Mouse (Mus musculus) midbrain, postnatal 0 days (tissue): ENCODE measurements around the gene Prox1. TPM values are rescaled to one million over a fixed set of nuclear protein-coding genes. Genes with fewer than 3 reads are reported as not detected.

Source experiments
- ATAC-seq: fragments of 200-750 bp; cut with Nextera tagmentation; 2 replicates; pipeline ENCODE4 v1.8.0; 2017; ENCODE audit warnings: moderate number of reproducible peaks, mild to moderate bottlenecking, moderate TSS enrichment, moderate library complexity; ENCODE audit not compliant: low FRiP score
- DNase-seq: peaks from one replicate; pipeline ENCODE4 v3.0.0-alpha.2; 2015; ENCODE audit warnings: low spot score
- H3K27ac ChIP-seq: fragments of 300-500 bp; sonication (generic); 2 replicates; pipeline ENCODE4 v1.5.1; 2014; ENCODE audit warnings: low read depth, mild to moderate bottlenecking, low read length, mixed read lengths
- H3K27me3 ChIP-seq: fragments of 300-500 bp; sonication (generic); 2 replicates; pipeline ENCODE4 v1.6.1; 2014; ENCODE audit warnings: low read length, control low read depth, mixed read lengths; ENCODE audit not compliant: insufficient read depth
- H3K36me3 ChIP-seq: fragments of 300-500 bp; sonication (generic); 2 replicates; pipeline ENCODE4 v1.6.1; 2014; ENCODE audit warnings: low read length, control low read depth, mixed read lengths; ENCODE audit not compliant: insufficient read depth
- H3K4me1 ChIP-seq: fragments of 300-500 bp; sonication (generic); 2 replicates; pipeline ENCODE4 v1.6.1; 2014; ENCODE audit warnings: mild to moderate bottlenecking, control low read depth, antibody characterized with exemption, low read length, mixed read lengths; ENCODE audit not compliant: insufficient read depth
- H3K4me2 ChIP-seq: fragments of 300-500 bp; sonication (generic); 2 replicates; pipeline ENCODE4 v1.6.1; 2014; ENCODE audit warnings: low read depth, mild to moderate bottlenecking, low read length, mixed read lengths; ENCODE audit not compliant: poor library complexity, severe bottlenecking
- H3K4me3 ChIP-seq: fragments of 300-500 bp; sonication (generic); 2 replicates; pipeline ENCODE4 v1.5.1; 2014; ENCODE audit warnings: low read depth, mild to moderate bottlenecking, low read length, moderate library complexity
- H3K9ac ChIP-seq: fragments of 300-500 bp; sonication (generic); replicated peaks from 2 replicates; pipeline ENCODE4 v1.6.1; 2014; ENCODE audit warnings: mild to moderate bottlenecking, low read length, moderate library complexity, mixed read lengths; ENCODE audit not compliant: poor library complexity, severe bottlenecking
- H3K9me3 ChIP-seq: fragments of 300-500 bp; sonication (generic); 2 replicates; pipeline ENCODE4 v1.6.1; 2016; ENCODE audit warnings: low read length, control low read depth
- CTCF ChIP-seq: IDR thresholded peaks from 2 replicates; pipeline ENCODE4 v1.5.1; 2016; ENCODE audit warnings: antibody characterized with exemption, mild to moderate bottlenecking
- WGBS: fragments of 180-500 bp; shearing (Covaris S2); extraction: QIAGEN DNeasy Blood & Tissue Kit; methylation state at CpG from one replicate; pipeline ENCODE4 v1.1.7; 2014; 5-methylcytosine and 5-hydroxymethylcytosine counted together
- polyA plus RNA-seq: library from polyadenylated mRNA; unstranded; fragments of >200 nt; fragmentation: Nextera tagmentation; extraction: Ambion mirVana; gene quantifications from 2 replicates; pipeline ENCODE4 v1.2.1, GENCODE M21; 2015
- total RNA-seq: library from RNA; depleted of rRNA; stranded (reverse); fragments of >200 nt; gene quantifications from 2 replicates; pipeline ENCODE4 v1.2.3, GENCODE M21; 2014

Prox1 gene
- total and polyA plus RNA-seq, 2 experiments from 2014 or later: 11.1 to 11.9 TPM

GRCm38 (mm10) chr1:190168115-190168514, 2.4 kb downstream of the Prox1 start:
- Histone ChIP-seq H3K4me3 (peak overlapping the region; percentile 57; the same call in 1 of the 2 replicates), H3K4me1 (peaks cover 4% of the 10 kb centered on the region; the same call in 1 of the 2 replicates), H3K9me3 (no peaks in the 10 kb centered on the region), H3K36me3 (no peaks in the 10 kb centered on the region), H3K27ac (no peak overlapping the region), H3K27me3 (peaks cover 7% of the 10 kb centered on the region; the same call in 1 of the 2 replicates), H3K4me2 (peak overlapping the region; percentile 96), H3K9ac (no peak overlapping the region)
- ATAC-seq (no peak), DNase-seq (no peak)
- TF ChIP-seq CTCF: no peak
- 4% methylated on average over 4 of the region's 4 CpGs for WGBS

DNA sequence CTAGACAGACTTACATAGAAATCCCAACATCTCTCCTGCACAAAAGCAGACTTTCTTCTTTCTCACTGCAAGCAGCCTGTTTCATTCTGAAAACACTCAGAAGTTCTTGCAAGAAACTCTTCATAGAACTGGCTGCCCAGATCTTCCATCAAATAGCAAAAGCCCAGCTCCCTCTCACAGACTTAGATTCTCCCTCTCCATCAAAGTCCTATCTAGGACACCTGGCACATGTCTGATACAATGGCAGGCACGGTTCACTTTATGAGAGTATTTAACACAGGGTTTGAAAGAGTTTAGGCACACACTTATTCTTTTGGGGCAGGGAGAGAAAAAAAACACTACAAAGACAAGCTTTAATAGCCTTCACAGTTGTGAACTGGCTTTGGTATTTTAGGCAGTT, 2.9 kb downstream of the Prox1 start:
- Histone ChIP-seq H3K36me3 (no peaks in the 10 kb centered on the region), H3K4me1 (peaks cover 4% of the 10 kb centered on the region; the same call in 1 of the 2 replicates), H3K4me3 (no peak overlapping the region), H3K27ac (no peak overlapping the region), H3K27me3 (peaks cover 4% of the 10 kb centered on the region; the same call in 1 of the 2 replicates), H3K9me3 (no peaks in the 10 kb centered on the region), H3K9ac (no peak overlapping the region), H3K4me2 (peak overlapping the region; percentile 96; the same call in 1 of the 2 replicates)
- DNase-seq (no peak), ATAC-seq (no peak)
- WGBS: 29% methylated on average over 1 of the region's 1 CpGs
- TF ChIP-seq CTCF: no peak

DNA sequence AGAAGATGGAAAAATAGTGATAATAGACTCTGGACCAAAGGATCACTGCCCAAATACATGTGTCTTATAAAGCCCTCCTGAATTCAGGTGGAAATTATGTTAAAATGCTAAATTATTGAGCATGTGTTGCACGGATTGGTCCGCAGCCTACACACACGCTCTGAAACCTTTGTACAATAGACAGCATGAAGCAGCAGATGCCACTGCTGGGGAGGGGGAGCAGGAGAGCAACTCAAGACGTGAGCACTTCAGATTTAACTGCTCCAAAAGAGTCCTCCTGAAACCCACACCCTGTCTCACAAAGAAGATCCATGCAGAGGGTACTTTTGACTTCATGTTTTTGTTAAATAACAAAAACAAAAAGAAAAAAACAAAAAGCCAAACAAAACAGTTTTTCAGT, 5.0 kb downstream of the Prox1 start:
- Histone ChIP-seq H3K4me3 (no peak overlapping the region), H3K9me3 (no peaks in the 10 kb centered on the region), H3K27ac (no peak overlapping the region), H3K4me1 (peaks cover 4% of the 10 kb centered on the region; the same call in 1 of the 2 replicates), H3K9ac (no peak overlapping the region), H3K36me3 (no peaks in the 10 kb centered on the region), H3K27me3 (no peaks in the 10 kb centered on the region), H3K4me2 (no peak overlapping the region)
- TF ChIP-seq CTCF: no peak
- DNase-seq: no peak
- no peak for ATAC-seq
- whole genome bisulfite sequencing: 34% methylated on average over 4 of the region's 4 CpGs

GRCm38 (mm10) chr1:190163471-190163870, 7.0 kb downstream of the Prox1 start:
- Histone ChIP-seq H3K9ac (no peak overlapping the region), H3K36me3 (no peaks in the 10 kb centered on the region), H3K4me1 (no peaks in the 10 kb centered on the region), H3K9me3 (no peaks in the 10 kb centered on the region), H3K4me2 (no peak overlapping the region), H3K27me3 (no peaks in the 10 kb centered on the region), H3K4me3 (no peak overlapping the region), H3K27ac (no peak overlapping the region)
- ATAC-seq: no peak
- 76% methylated on average over 6 of the region's 6 CpGs for WGBS
- no peak for DNase-seq
- TF ChIP-seq CTCF: no peak

- Histone ChIP-seq H3K36me3 (no peaks in the 10 kb centered on the region), H3K9me3 (no peaks in the 10 kb centered on the region), H3K27ac (no peak overlapping the region), H3K9ac (no peak overlapping the region), H3K4me1 (no peaks in the 10 kb centered on the region), H3K4me3 (no peak overlapping the region), H3K4me2 (no peak overlapping the region), H3K27me3 (no peaks in the 10 kb centered on the region)
- TF ChIP-seq CTCF: no peak
- no peak for DNase-seq
- WGBS: 64% methylated on average over 19 of the region's 19 CpGs
- ATAC-seq: no peak
Measured at GRCm38 (mm10) chr1:190161708-190162465, 8.6 kb downstream of the Prox1 start.

DNA sequence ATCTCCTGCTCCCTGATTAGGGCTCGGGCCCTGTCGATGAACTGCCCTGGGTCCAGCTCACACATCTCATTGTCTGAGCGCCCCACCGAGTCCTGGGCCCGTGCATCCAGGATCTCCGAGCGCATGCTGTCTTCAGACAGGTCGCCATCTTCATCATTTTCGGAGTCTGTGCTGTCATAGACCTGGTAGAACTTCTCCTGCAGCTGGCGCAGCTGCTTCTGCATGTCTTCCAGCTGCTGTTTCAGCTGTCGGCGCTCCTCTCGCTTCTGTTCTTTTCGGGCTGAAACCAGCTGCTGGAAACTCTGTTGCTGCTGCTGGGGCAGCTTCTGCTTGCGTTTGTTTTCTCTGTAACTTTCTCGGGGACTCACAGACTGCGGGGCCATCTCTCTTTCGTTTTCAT, 9.2 kb downstream of the Prox1 start:
- no peak overlapping the region for H3K4me3 ChIP-seq
- no peaks in the 10 kb centered on the region for H3K27me3 ChIP-seq
- no peaks in the 10 kb centered on the region for H3K36me3 ChIP-seq
- H3K4me2 ChIP-seq: no peak overlapping the region
- no peaks in the 10 kb centered on the region for H3K9me3 ChIP-seq
- H3K9ac ChIP-seq: no peak overlapping the region
- ATAC-seq: no peak
- no peak overlapping the region for H3K27ac ChIP-seq
- H3K4me1 ChIP-seq: no peaks in the 10 kb centered on the region
- DNase-seq: no peak
- 87% methylated on average over 18 of the region's 18 CpGs for WGBS
- TF ChIP-seq CTCF: no peak
